In genomic region chr8:69399181-69399955, GRCm38 (mm10) we compare ENCODE assay signal across 7 mouse cellular contexts. TPM values are rescaled to one million over a fixed set of nuclear protein-coding genes. Genes with fewer than 3 reads are reported as not detected.
DNase-seq lines count a peak whose midpoint lies in the region; ATAC-seq and TF ChIP-seq lines count a peak whose summit lies in the region.

No protein-coding gene starts in this region.

- no peaks in the 10 kb centered on the region for H3K27me3 ChIP-seq in hindbrain, embryonic 15.5 days
- no peaks in the 10 kb centered on the region for H3K27me3 ChIP-seq in limb, embryonic 12.5 days
- no peaks in the 10 kb centered on the region for H3K27me3 ChIP-seq in midbrain, embryonic 10.5 days (ENCODE audit: low read depth, poor library complexity, severe bottlenecking)
- H3K27me3 ChIP-seq in spleen, adult 2 months (ENCODE audit: control insufficient read depth, insufficient read depth, low read length), result no peaks in the 10 kb centered on the region

- no peak for TF ChIP-seq POLR2A in spleen, adult 2 months (IDR thresholded peaks at IDR 0.05; ENCODE audit: low read depth, low read length)

- no peaks in the 10 kb centered on the region for H3K36me3 ChIP-seq in hindbrain, embryonic 15.5 days
- H3K36me3 ChIP-seq in limb, embryonic 12.5 days, result no peaks in the 10 kb centered on the region
- H3K36me3 ChIP-seq in midbrain, embryonic 10.5 days, result no peaks in the 10 kb centered on the region
- no peaks in the 10 kb centered on the region for H3K36me3 ChIP-seq in spleen, adult 2 months (ENCODE audit: control insufficient read depth, insufficient read depth, low read length)

- no peak for TF ChIP-seq CTCF in spleen, adult 2 months (IDR thresholded peaks at IDR 0.05; ENCODE audit: extremely low read depth, insufficient read depth, insufficient read length, insufficient replicate concordance)

- H3K4me1 ChIP-seq in hindbrain, embryonic 15.5 days (replicated peaks), result peaks cover 18% of the 10 kb centered on the region
- H3K4me1 ChIP-seq in limb, embryonic 12.5 days (replicated peaks), result 0 out of 2 replicates have a peak, but pooled peaks cover 3% of the 10 kb centered on the region
- H3K4me1 ChIP-seq in midbrain, embryonic 10.5 days, result peaks cover 22% of the 10 kb centered on the region
- peaks cover 6% of the 10 kb centered on the region for H3K4me1 ChIP-seq in spleen, adult 2 months (ENCODE audit: control insufficient read depth, insufficient read depth, insufficient read length)

- ATAC-seq in hindbrain, embryonic 15.5 days (ENCODE audit: low FRiP score, low read depth), result peak; percentile 13; the same call in 1 of the 2 replicates
- ATAC-seq in limb, embryonic 12.5 days (ENCODE audit: insufficient number of reproducible peaks, insufficient read depth, low FRiP score, low TSS enrichment, low read depth), result no peak

- WGBS in hindbrain, embryonic 15.5 days, result 15% methylated on average over 36 of the region's 43 CpGs
- 15% methylated on average over 43 of the region's 43 CpGs for WGBS in limb, embryonic 12.5 days
- WGBS in midbrain, embryonic 10.5 days, result 16% methylated on average over 43 of the region's 43 CpGs
- 19% methylated on average over 43 of the region's 43 CpGs for WGBS in spleen, adult 2 months

- H3K4me3 ChIP-seq in hindbrain, embryonic 15.5 days, result peak overlapping the region; percentile 48
- peak overlapping the region; percentile 49 for H3K4me3 ChIP-seq in limb, embryonic 12.5 days (replicated peaks)
- H3K4me3 ChIP-seq in midbrain, embryonic 10.5 days, result peak overlapping the region; percentile 59
- peak overlapping the region; percentile 62 for H3K4me3 ChIP-seq in spleen, adult 2 months (ENCODE audit: extremely low read depth, insufficient read depth, insufficient read length)

- H3K9ac ChIP-seq in hindbrain, embryonic 15.5 days, result peak overlapping the region; percentile 52
- peak overlapping the region; percentile 67 for H3K9ac ChIP-seq in limb, embryonic 12.5 days (replicated peaks)

- H3K27ac ChIP-seq in hindbrain, embryonic 15.5 days (replicated peaks), result no peak overlapping the region; the same call in 1 of the 2 replicates
- H3K27ac ChIP-seq in limb, embryonic 12.5 days, result no peak overlapping the region
- H3K27ac ChIP-seq in midbrain, embryonic 10.5 days (replicated peaks), result peak overlapping the region; percentile 86
- peak overlapping the region; percentile 15; the same call in 1 of the 2 replicates for H3K27ac ChIP-seq in spleen, adult 2 months (ENCODE audit: insufficient read depth, low read length)

- peak; percentile 77 for DNase-seq in adrenal gland, postnatal 10 days
- peak; percentile 49 for DNase-seq in cerebellum, adult 9-11 months
- peak; percentile 67 for DNase-seq in gastrocnemius, postnatal 10 days
- peak; percentile 57 for DNase-seq in midbrain, embryonic 10.5 days (ENCODE audit: low spot score)
- peak in 1 of 2 experiments; percentile 45 for DNase-seq in spleen, adult 2 months (ENCODE audit: low read depth in 1 of 2, low spot score in 2 of 2)

- H3K4me2 ChIP-seq in hindbrain, embryonic 15.5 days, result peak overlapping the region; percentile 75
- H3K4me2 ChIP-seq in limb, embryonic 12.5 days, result peak overlapping the region; percentile 74

- H3K9me3 ChIP-seq in hindbrain, embryonic 15.5 days, result no peaks in the 10 kb centered on the region
- H3K9me3 ChIP-seq in limb, embryonic 12.5 days, result no peaks in the 10 kb centered on the region
- H3K9me3 ChIP-seq in midbrain, embryonic 10.5 days (replicated peaks), result no peaks in the 10 kb centered on the region

RNA-seq across cellular contexts. Expression of gene Gm9495, which starts 54.0 kb away (rescaled TPM):
- total RNA-seq in adrenal gland, postnatal 10 days (2021), result not detected
- not detected for total RNA-seq in gastrocnemius, postnatal 10 days (2021)
- not detected in 2 replicates for polyA plus RNA-seq in hindbrain, embryonic 15.5 days (2015; fragmentation: Nextera tagmentation; extraction: Ambion mirVana)
- not detected in 2 replicates for polyA plus RNA-seq in limb, embryonic 12.5 days (2016; fragmentation: Nextera tagmentation; extraction: Ambion mirVana)
- polyA plus RNA-seq in midbrain, embryonic 10.5 days (2016; fragmentation: Nextera tagmentation; extraction: Ambion mirVana), result not detected in 2 replicates
- polyA plus RNA-seq in spleen, adult 2 months (2012; rRNA removed), result not detected in 2 replicates

Comparison
In these comparisons a context has a peak if more than half of its experiments do, and no peak if none do; other contexts are left out.
1. H3K27ac ChIP-seq: peak in midbrain, embryonic 10.5 days (single experiment) and spleen, adult 2 months (single experiment); none in hindbrain, embryonic 15.5 days (single experiment) and limb, embryonic 12.5 days (single experiment).
2. Peak in every context shown above with its lines, with median percentiles within 50 percentile points of each other: H3K4me3 ChIP-seq.